ENCODE assay signal across 23 mouse cellular contexts in genomic region chr17:74397173-74397572, GRCm38 (mm10). TPM values are rescaled to one million over a fixed set of nuclear protein-coding genes. Genes with fewer than 3 reads are reported as not detected.
DNase-seq lines count a peak whose midpoint lies in the region; ATAC-seq lines count a peak whose summit lies in the region.
"Had no signal": no experiment of that assay in that cellular context is flagged by ENCODE, and none has a peak within 500 bp of the region (broad histone marks: within the 10 kb centered on the region; RNA-seq: fewer than 3 reads in every experiment).

No protein-coding gene starts in this region.

- DNase-seq in heart, adult 11 months: peak; percentile 17
- no peak for DNase-seq in heart, postnatal 14 days
- DNase-seq in midbrain, embryonic 10.5 days (ENCODE audit: low spot score): no peak
- DNase-seq in midbrain, embryonic 14.5 days: no peak
- DNase-seq in R1 (ENCODE audit: low read depth, low spot score): peak; percentile 31
- no peak for DNase-seq in gastrocnemius, postnatal 14 days
- no peak for DNase-seq in retina, postnatal 1 day
- DNase-seq: adrenal gland, postnatal 10 days; cerebellum, adult 11-12 months; cerebellum, postnatal 25 days; gastrocnemius, postnatal 36 days; lung, adult 2 months; right cerebral cortex, postnatal 4 days had no signal

- H3K9me3 ChIP-seq in midbrain, embryonic 10.5 days (replicated peaks): no peaks in the 10 kb centered on the region
- H3K9me3 ChIP-seq in midbrain, embryonic 14.5 days (ENCODE audit: control insufficient read depth, low read length): no peaks in the 10 kb centered on the region
- H3K9me3 ChIP-seq: heart, embryonic 10.5 days; hindbrain, embryonic 12.5 days; kidney, embryonic 15.5 days; limb, embryonic 12.5 days; midbrain, embryonic 12.5 days had no signal

- H3K27ac ChIP-seq in midbrain, embryonic 10.5 days (replicated peaks): no peak overlapping the region
- H3K27ac ChIP-seq in midbrain, embryonic 14.5 days (replicated peaks; ENCODE audit: low read depth, low read length): no peak overlapping the region
- H3K27ac ChIP-seq: heart, embryonic 10.5 days; hindbrain, embryonic 12.5 days; kidney, embryonic 15.5 days; limb, embryonic 12.5 days; macrophage; midbrain, embryonic 12.5 days had no signal

- intact Hi-C loops in heart, postnatal 14 days (cut with DNase I): loop anchor here (5.0 to 10.0 kb wide), 3 partner anchors 55 to 88 kb away; partner anchors contain the start of gene Yipf4
- intact Hi-C loops in gastrocnemius, postnatal 14 days (cut with DNase I; ENCODE audit: low total_unique reads): loop anchor here (10.0 kb wide), 1 partner anchor 62 kb away; the partner anchor contains the start of gene Spast

- ATAC-seq in midbrain, embryonic 14.5 days (ENCODE audit: low FRiP score, low TSS enrichment): no peak
- ATAC-seq in megakaryocyte progenitor cell, adult 5-6 weeks (replicated peaks; ENCODE audit: poor library complexity): 0 out of 2 replicates have a peak, but pooled peaks have one; percentile 16
- ATAC-seq: activated CD4-positive, CD25-positive, alpha-beta regulatory T cell, adult 4 months; inflammation-experienced regulatory T-cells, adult 6 months; Patski had no signal

- H3K27me3 ChIP-seq in midbrain, embryonic 10.5 days (ENCODE audit: low read depth, poor library complexity, severe bottlenecking): no peaks in the 10 kb centered on the region
- H3K27me3 ChIP-seq in midbrain, embryonic 14.5 days (ENCODE audit: control insufficient read depth, insufficient read depth, low read length): no peaks in the 10 kb centered on the region
- H3K27me3 ChIP-seq: hindbrain, embryonic 12.5 days; kidney, embryonic 15.5 days; limb, embryonic 12.5 days; midbrain, embryonic 12.5 days; Patski had no signal

- H3K4me2 ChIP-seq in midbrain, embryonic 14.5 days (ENCODE audit: low read length): no peak overlapping the region

- peaks cover 15% of the 10 kb centered on the region for H3K4me1 ChIP-seq in midbrain, embryonic 10.5 days
- no peaks in the 10 kb centered on the region for H3K4me1 ChIP-seq in midbrain, embryonic 14.5 days (ENCODE audit: control insufficient read depth, insufficient read depth, low read length)

- H3K9ac ChIP-seq in midbrain, embryonic 14.5 days (replicated peaks; ENCODE audit: low read length): no peak overlapping the region
- H3K9ac ChIP-seq: hindbrain, embryonic 12.5 days; limb, embryonic 12.5 days had no signal

- H3K4me3 ChIP-seq in midbrain, embryonic 10.5 days: peak overlapping the region; percentile 78; the same call in 1 of the 2 replicates
- no peak overlapping the region for H3K4me3 ChIP-seq in midbrain, embryonic 14.5 days (replicated peaks; ENCODE audit: low read depth, low read length)

- peaks cover 5% of the 10 kb centered on the region for H3K36me3 ChIP-seq in midbrain, embryonic 10.5 days
- H3K36me3 ChIP-seq in midbrain, embryonic 14.5 days (ENCODE audit: control insufficient read depth, insufficient read depth, low read length): peaks cover 4% of the 10 kb centered on the region

- 90% methylated on average over 2 of the region's 2 CpGs for WGBS in midbrain, embryonic 10.5 days
- 86% methylated on average over 2 of the region's 2 CpGs for WGBS in midbrain, embryonic 14.5 days

RNA-seq across cellular contexts. Expression of gene Slc30a6, which starts 1.8 kb away (rescaled TPM):
- total RNA-seq in heart, postnatal 14 days (2021): 10 to 100 TPM; 11.2 to 11.7 TPM
- 34.4 and 35.1 TPM in 2 replicates for polyA plus RNA-seq in midbrain, embryonic 10.5 days (2016; fragmentation: Nextera tagmentation; extraction: Ambion mirVana)
- polyA plus RNA-seq in midbrain, embryonic 14.5 days (2014; fragmentation: Nextera tagmentation; extraction: Ambion mirVana): 28.4 and 34.6 TPM in 2 replicates
- total RNA-seq in megakaryocyte progenitor cell, adult 5-6 weeks (2015): 20.2 and 26.4 TPM in 2 replicates
- 14.8 and 19.6 TPM in 2 replicates for total RNA-seq in megakaryocyte progenitor cell, adult 5-6 weeks (2017)
- 1 to 10 TPM; 6.6 to 7.1 TPM for total RNA-seq in gastrocnemius, postnatal 14 days (2021)

RNA-seq across cellular contexts. Expression of gene Spast, which starts 58.4 kb away (rescaled TPM):
- total RNA-seq in heart, postnatal 14 days (2021): 10 to 100 TPM; 29.3 to 33.2 TPM
- 12.8 and 15.2 TPM in 2 replicates for polyA plus RNA-seq in midbrain, embryonic 10.5 days (2016; fragmentation: Nextera tagmentation; extraction: Ambion mirVana)
- polyA plus RNA-seq in midbrain, embryonic 14.5 days (2014; fragmentation: Nextera tagmentation; extraction: Ambion mirVana): 52.3 and 58.9 TPM in 2 replicates
- 37.6 and 40.7 TPM in 2 replicates for total RNA-seq in megakaryocyte progenitor cell, adult 5-6 weeks (2015)
- 49.5 and 60.2 TPM in 2 replicates for total RNA-seq in megakaryocyte progenitor cell, adult 5-6 weeks (2017)
- total RNA-seq in gastrocnemius, postnatal 14 days (2021): 10 to 100 TPM; 37.2 to 42.2 TPM

Comparison
In these comparisons a context has a peak if more than half of its experiments do, and no peak if none do; other contexts are left out.
1. DNase-seq: peak in heart, adult 11 months (single experiment) and R1 (single experiment); none in heart, postnatal 14 days (0 of 2), midbrain, embryonic 10.5 days (single experiment), midbrain, embryonic 14.5 days (single experiment), gastrocnemius, postnatal 14 days (single experiment) and retina, postnatal 1 day (single experiment).